Mouse (Mus musculus) liver, embryonic 14.5 days (tissue): ENCODE data around the gene Ints6. TPM values are rescaled to one million over a fixed set of nuclear protein-coding genes. Genes with fewer than 3 reads are reported as not detected.

Source experiments
- ATAC-seq: fragments of 200-750 bp; cut with Nextera tagmentation; 2 replicates; pipeline ENCODE4 v1.8.0; 2017; ENCODE audit warnings: moderate number of reproducible peaks, mild to moderate bottlenecking, moderate library complexity; ENCODE audit not compliant: insufficient read depth
- DNase-seq, 3 experiments: peaks; one replicate each; pipeline ENCODE4 v3.0.0-alpha.2; 2012 to 2013; ENCODE audit warnings: low read depth in 3 of 3, low spot score in 3 of 3
- H3K27ac ChIP-seq: fragments of 300-500 bp; sonication (generic); 2 replicates; pipeline ENCODE4 v1.5.1; 2014; ENCODE audit warnings: moderate library complexity, mild to moderate bottlenecking, control low read depth, inconsistent platforms
- H3K27me3 ChIP-seq: fragments of 300-500 bp; sonication (generic); 2 replicates; pipeline ENCODE4 v1.6.1; 2014; ENCODE audit warnings: mild to moderate bottlenecking, low read length, moderate library complexity; ENCODE audit not compliant: control insufficient read depth, insufficient read depth
- H3K36me3 ChIP-seq: fragments of 300-500 bp; sonication (generic); replicated peaks from 2 replicates; pipeline ENCODE4 v1.6.1; 2014; ENCODE audit warnings: low read depth; ENCODE audit not compliant: control insufficient read depth, insufficient read depth
- H3K4me1 ChIP-seq, 2 experiments: fragments of 200-500 bp in 1 of 2; fragments of 300-500 bp in 1 of 2; sonication (generic) in 1 of 2; replicated peaks; 2 replicates each; pipeline ENCODE4 v1.6.1; 2012 to 2014; ENCODE audit warnings: antibody characterized with exemption in 1 of 2, inconsistent platforms in 1 of 2, low read length in 1 of 2; ENCODE audit not compliant: control insufficient read depth in 2 of 2, insufficient read depth in 2 of 2
- H3K4me2 ChIP-seq: fragments of 300-500 bp; sonication (generic); 2 replicates; pipeline ENCODE4 v1.6.1; 2014; ENCODE audit warnings: low read depth, mild to moderate bottlenecking, control low read depth, moderate library complexity
- H3K4me3 ChIP-seq, 2 experiments: fragments of 200-500 bp in 1 of 2; fragments of 300-500 bp in 1 of 2; sonication (generic) in 1 of 2; 2 replicates each; pipeline ENCODE4 v1.5.1; 2012 to 2014; ENCODE audit warnings: low read depth in 2 of 2, low read length in 2 of 2, mild to moderate bottlenecking in 2 of 2, control low read depth in 1 of 2, inconsistent platforms in 1 of 2, moderate library complexity in 1 of 2; ENCODE audit not compliant: insufficient read depth in 1 of 2
- H3K9ac ChIP-seq: fragments of 300-500 bp; sonication (generic); replicated peaks from 2 replicates; pipeline ENCODE4 v1.6.1; 2014; ENCODE audit warnings: mild to moderate bottlenecking, control low read depth, moderate library complexity
- H3K9me3 ChIP-seq: fragments of 300-500 bp; sonication (generic); 2 replicates; pipeline ENCODE4 v1.6.1; 2016; ENCODE audit warnings: low read length, mixed read lengths; ENCODE audit not compliant: control insufficient read depth
- CTCF ChIP-seq: IDR thresholded peaks from 2 replicates; pipeline ENCODE4 v1.5.1; 2016; ENCODE audit warnings: antibody characterized with exemption, low read depth, control low read depth
- EP300 ChIP-seq: IDR thresholded peaks from 2 replicates; pipeline ENCODE4 v1.6.1; 2016; ENCODE audit warnings: antibody characterized with exemption, low read depth
- WGBS: fragments of 180-500 bp; shearing (Covaris S2); extraction: QIAGEN DNeasy Blood & Tissue Kit; methylation state at CpG from one replicate; pipeline ENCODE4 v1.1.7; 2014; ENCODE audit not compliant: insufficient replicate concordance; 5-methylcytosine and 5-hydroxymethylcytosine counted together
- polyA plus RNA-seq, 2 experiments: library from polyadenylated mRNA; depleted of rRNA in 1 of 2; stranded (reverse) in 1 of 2; unstranded in 1 of 2; fragments of >200 nt; fragmentation: Nextera tagmentation in 1 of 2; extraction: Ambion mirVana in 1 of 2; gene quantifications; 2 replicates each; pipeline versions ENCODE4 v1.2.1 to v1.2.3; 2012 to 2014

Gene Ints6
- polyA plus RNA-seq, 2 experiments, result 8.1 to 15.3 TPM

DNA sequence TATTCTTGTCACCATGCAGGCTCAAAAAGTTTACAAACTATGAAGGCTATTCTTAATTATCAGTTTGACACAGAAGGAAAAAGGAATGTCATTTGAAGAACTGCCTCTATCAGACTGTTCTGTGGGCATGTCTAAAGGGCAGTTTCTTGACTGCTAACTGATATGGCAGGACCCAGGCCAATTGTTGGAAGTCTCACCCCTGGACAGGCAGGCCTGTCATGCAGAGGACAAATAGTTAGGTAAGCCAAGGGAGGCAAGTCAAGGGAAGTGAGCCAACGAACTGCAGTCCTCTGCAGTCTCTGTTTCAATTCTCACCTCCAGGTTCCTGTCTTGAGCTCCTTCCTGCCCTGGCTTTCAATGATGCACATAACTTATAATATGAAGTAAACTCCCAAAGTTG, 29.1 kb downstream of the Ints6 start:
- H3K4me2 ChIP-seq, result no peak overlapping the region
- no peak for DNase-seq
- ATAC-seq, result no peak
- TF ChIP-seq CTCF, result no peak
- H3K27me3 ChIP-seq, result no peaks in the 10 kb centered on the region
- no peak overlapping the region for H3K9ac ChIP-seq
- no peaks in the 10 kb centered on the region for H3K9me3 ChIP-seq
- 36% methylated on average over 1 of the region's 1 CpGs for WGBS
- H3K4me1 ChIP-seq, result 0 out of 4 replicates have a peak, but pooled peaks cover 0 to 2% of the 10 kb centered on the region in 2 experiments
- no peak overlapping the region for H3K4me3 ChIP-seq
- H3K27ac ChIP-seq, result no peak overlapping the region
- H3K36me3 ChIP-seq, result peaks cover 26% of the 10 kb centered on the region

- Histone ChIP-seq H3K4me2 (no peak overlapping the region), H3K27ac (no peak overlapping the region), H3K27me3 (no peaks in the 10 kb centered on the region), H3K4me3 (no peak overlapping the region), H3K9ac (no peak overlapping the region), H3K36me3 (no peaks in the 10 kb centered on the region; the same call in 1 of the 2 replicates), H3K4me1 (no peaks in the 10 kb centered on the region), H3K9me3 (no peaks in the 10 kb centered on the region)
- DNase-seq (no peak), ATAC-seq (no peak)
- TF ChIP-seq EP300 (no peak), CTCF (no peak)
These were observed 36.4 kb downstream of the Ints6 start for GRCm38 (mm10) chr14:62724560-62724959.

DNA sequence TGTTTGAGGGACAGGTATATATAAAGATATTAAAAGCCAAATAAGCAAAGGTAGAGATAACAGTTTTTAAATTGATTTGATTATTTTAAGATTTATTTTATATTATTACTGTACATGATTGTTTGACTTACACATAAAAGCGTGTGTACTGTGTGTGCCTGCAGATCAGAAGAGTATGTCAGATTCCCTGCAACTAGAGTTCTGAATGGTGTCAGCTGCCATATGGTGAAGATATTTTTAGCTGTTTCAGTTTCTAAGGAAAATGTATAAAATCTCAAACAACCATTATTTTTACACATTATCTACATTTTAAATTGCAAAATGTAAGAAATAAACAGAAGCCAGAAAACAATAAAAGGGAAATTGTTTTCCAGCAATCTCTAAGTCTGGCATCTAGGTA, 39.3 kb downstream of the Ints6 start:
- Histone ChIP-seq H3K27me3 (no peaks in the 10 kb centered on the region), H3K9me3 (no peaks in the 10 kb centered on the region), H3K4me3 (no peak overlapping the region), H3K36me3 (no peaks in the 10 kb centered on the region; the same call in 1 of the 2 replicates), H3K9ac (no peak overlapping the region), H3K4me1 (no peaks in the 10 kb centered on the region), H3K27ac (no peak overlapping the region), H3K4me2 (no peak overlapping the region)
- WGBS, result 60% methylated on average over 1 of the region's 1 CpGs
- DNase-seq (no peak), ATAC-seq (no peak)
- no peak for TF ChIP-seq EP300
- no peak for TF ChIP-seq CTCF

- Histone ChIP-seq H3K27me3 (no peaks in the 10 kb centered on the region), H3K9me3 (no peaks in the 10 kb centered on the region), H3K4me1 (no peaks in the 10 kb centered on the region), H3K9ac (no peak overlapping the region), H3K4me3 (no peak overlapping the region), H3K36me3 (peaks cover 17% of the 10 kb centered on the region), H3K27ac (no peak overlapping the region), H3K4me2 (no peak overlapping the region)
- TF ChIP-seq CTCF, result no peak
- TF ChIP-seq EP300, result no peak
- DNase-seq, result no peak
- 80% methylated on average over 2 of the region's 2 CpGs for WGBS
- no peak for ATAC-seq
These were observed 42.8 kb downstream of the Ints6 start for GRCm38 (mm10) chr14:62718161-62718560.

- WGBS, result 61% methylated on average over 3 of the region's 3 CpGs
These were observed 87.3 kb downstream of the Ints6 start for GRCm38 (mm10) chr14:62673646-62674045.

More at GRCm38 (mm10) chr14:62673646-62674045, 87.3 kb downstream of the Ints6 start:
- Histone ChIP-seq H3K36me3 (no peaks in the 10 kb centered on the region), H3K4me2 (no peak overlapping the region), H3K27me3 (no peaks in the 10 kb centered on the region), H3K9me3 (no peaks in the 10 kb centered on the region), H3K9ac (no peak overlapping the region), H3K4me1 (no peaks in the 10 kb centered on the region), H3K4me3 (no peak overlapping the region), H3K27ac (no peak overlapping the region)
- no peak for TF ChIP-seq CTCF
- no peak for TF ChIP-seq EP300
- ATAC-seq (no peak), DNase-seq (no peak)
